Mouse (Mus musculus) erythroblast, embryonic 14.5 days (primary cell): ENCODE data around the gene Ccdc157.

Experiments
- GATA1 ChIP-seq: IDR thresholded peaks from 2 replicates; pipeline ENCODE4 v1.6.1; 2012; ENCODE audit warnings: low read length, inconsistent platforms, mixed read lengths
- TAL1 ChIP-seq: IDR thresholded peaks from 3 replicates; pipeline ENCODE4 v1.6.1; 2012; ENCODE audit warnings: low read length, inconsistent platforms, mixed read lengths

DNA sequence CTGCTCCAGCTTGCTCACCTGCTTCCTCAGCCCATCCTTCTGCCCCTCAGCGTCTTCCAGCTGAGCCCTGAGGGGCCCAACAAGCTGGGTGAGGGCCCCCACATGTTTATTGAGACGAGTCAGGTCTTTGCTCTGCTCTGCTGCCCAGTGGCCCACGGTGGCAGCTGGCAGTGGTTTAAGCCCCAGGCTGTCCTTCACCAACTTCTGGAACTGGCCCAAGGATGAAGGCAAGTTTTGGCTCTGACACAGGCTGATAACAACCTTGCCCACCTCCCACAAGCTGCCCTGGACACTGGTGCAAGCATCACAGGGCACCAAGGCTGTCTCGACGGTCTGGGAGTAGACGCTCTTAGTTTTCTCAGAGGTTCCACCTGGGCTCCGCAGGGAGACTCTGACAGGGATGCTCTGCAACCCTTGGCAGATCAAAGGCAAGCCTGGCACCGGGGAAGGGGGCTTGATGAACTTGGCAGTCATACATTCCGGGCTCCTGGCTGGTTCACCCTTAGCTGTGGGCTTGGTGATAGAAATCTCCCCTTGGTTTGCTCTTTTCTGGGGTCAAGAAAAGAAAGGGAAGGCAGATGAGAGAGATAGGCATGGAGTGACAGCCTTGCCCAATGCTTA, 11.4 kb downstream of the Ccdc157 start:
- TF ChIP-seq GATA1 (no peak), TAL1 (no peak)
